Comparison of ENCODE assay signal across 8 mouse cellular contexts in genomic region chr11:20896277-20897123, GRCm38 (mm10).
DNase-seq lines count a peak whose midpoint lies in the region; ATAC-seq and TF ChIP-seq lines count a peak whose summit lies in the region.

No protein-coding gene starts in this region.

- H3K4me1 ChIP-seq in intestine, postnatal 0 days (replicated peaks; ENCODE audit: control insufficient read depth, insufficient read depth, low read length), result peaks cover 18% of the 10 kb centered on the region
- peaks cover 23% of the 10 kb centered on the region for H3K4me1 ChIP-seq in lung, embryonic 15.5 days
- H3K4me1 ChIP-seq in hindbrain, postnatal 0 days (ENCODE audit: insufficient read depth, low read length), result no peaks in the 10 kb centered on the region

- TF ChIP-seq CTCF in intestine, postnatal 0 days (IDR thresholded peaks at IDR 0.05; ENCODE audit: low read depth), result no peak
- no peak for TF ChIP-seq CTCF in hindbrain, postnatal 0 days (IDR thresholded peaks at IDR 0.05; ENCODE audit: low read depth)

- WGBS in intestine, postnatal 0 days, result 44% methylated on average over 11 of the region's 11 CpGs
- 39% methylated on average over 11 of the region's 11 CpGs for WGBS in lung, embryonic 15.5 days
- WGBS in hindbrain, postnatal 0 days, result 49% methylated on average over 11 of the region's 11 CpGs

- no peaks in the 10 kb centered on the region for H3K36me3 ChIP-seq in intestine, postnatal 0 days (ENCODE audit: control insufficient read depth, insufficient read depth)
- H3K36me3 ChIP-seq in lung, embryonic 15.5 days, result no peaks in the 10 kb centered on the region
- H3K36me3 ChIP-seq in hindbrain, postnatal 0 days (ENCODE audit: insufficient read depth, low read length), result no peaks in the 10 kb centered on the region

- H3K4me2 ChIP-seq in intestine, postnatal 0 days (replicated peaks; ENCODE audit: low read depth), result no peak overlapping the region
- no peak overlapping the region for H3K4me2 ChIP-seq in lung, embryonic 15.5 days
- no peak overlapping the region for H3K4me2 ChIP-seq in hindbrain, postnatal 0 days (ENCODE audit: low read depth, low read length)

- H3K27me3 ChIP-seq in intestine, postnatal 0 days (replicated peaks; ENCODE audit: control insufficient read depth, insufficient read depth, low read length), result no peaks in the 10 kb centered on the region
- no peaks in the 10 kb centered on the region for H3K27me3 ChIP-seq in lung, embryonic 15.5 days
- no peaks in the 10 kb centered on the region for H3K27me3 ChIP-seq in hindbrain, postnatal 0 days (ENCODE audit: insufficient read depth, low read length)

- no peaks in the 10 kb centered on the region for H3K9me3 ChIP-seq in intestine, postnatal 0 days (ENCODE audit: control insufficient read depth)
- no peaks in the 10 kb centered on the region for H3K9me3 ChIP-seq in lung, embryonic 15.5 days
- H3K9me3 ChIP-seq in hindbrain, postnatal 0 days (ENCODE audit: low read length), result no peaks in the 10 kb centered on the region

- no peak overlapping the region for H3K4me3 ChIP-seq in intestine, postnatal 0 days (ENCODE audit: low read depth, low read length)
- no peak overlapping the region for H3K4me3 ChIP-seq in lung, embryonic 15.5 days
- H3K4me3 ChIP-seq in hindbrain, postnatal 0 days (ENCODE audit: low read length), result no peak overlapping the region

- peak; percentile 12 for DNase-seq in ovary, adult 18-20 months (ENCODE audit: low spot score)
- no peak for DNase-seq in ovary, postnatal 14 days (ENCODE audit: low spot score)
- peak; percentile 20 for DNase-seq in gastrocnemius, adult 8-10 months (ENCODE audit: low spot score in 2 of 2)
- peak; percentile 82 for DNase-seq in urinary bladder, postnatal 14 days (ENCODE audit: low spot score)
- DNase-seq in natural killer cell, adult 2 months (ENCODE audit: low spot score in 2 of 2), result no peak
- DNase-seq in hindbrain, postnatal 0 days (ENCODE audit: low spot score), result no peak

- peak; percentile 66 for ATAC-seq in intestine, postnatal 0 days
- peak; percentile 78; the same call in 1 of the 2 replicates for ATAC-seq in lung, embryonic 15.5 days (ENCODE audit: borderline replicate concordance, extremely low read depth, low FRiP score, low TSS enrichment)
- ATAC-seq in hindbrain, postnatal 0 days, result no peak; the same call in 1 of the 2 replicates

- H3K9ac ChIP-seq in intestine, postnatal 0 days (ENCODE audit: low read depth, low read length), result no peak overlapping the region
- H3K9ac ChIP-seq in lung, embryonic 15.5 days, result no peak overlapping the region
- H3K9ac ChIP-seq in hindbrain, postnatal 0 days (replicated peaks; ENCODE audit: low read length), result no peak overlapping the region

- H3K27ac ChIP-seq in intestine, postnatal 0 days (ENCODE audit: low read depth, low read length), result no peak overlapping the region
- H3K27ac ChIP-seq in lung, embryonic 15.5 days, result peak overlapping the region; percentile 41
- H3K27ac ChIP-seq in hindbrain, postnatal 0 days, result no peak overlapping the region

Comparison
In these comparisons a context has a peak if more than half of its experiments do, and no peak if none do; other contexts are left out.
1. DNase-seq: peak in ovary, adult 18-20 months (single experiment), gastrocnemius, adult 8-10 months (2 of 2) and urinary bladder, postnatal 14 days (single experiment); none in ovary, postnatal 14 days (single experiment), natural killer cell, adult 2 months (0 of 2) and hindbrain, postnatal 0 days (single experiment).